Mouse (Mus musculus) neural tube, embryonic 15.5 days (tissue): Measurements from ENCODE around the gene Bet1l. TPM values are rescaled to one million over a fixed set of nuclear protein-coding genes. Genes with fewer than 3 reads are reported as not detected.

Source experiments
- ATAC-seq: fragments of 200-750 bp; cut with Nextera tagmentation; 2 replicates; pipeline ENCODE4 v1.8.0; 2017; ENCODE audit warnings: mild to moderate bottlenecking, moderate TSS enrichment, moderate library complexity; ENCODE audit not compliant: low FRiP score
- H3K27ac ChIP-seq: fragments of 300-500 bp; sonication (generic); replicated peaks from 2 replicates; pipeline ENCODE4 v1.5.1; 2015; ENCODE audit warnings: mild to moderate bottlenecking, inconsistent platforms
- H3K27me3 ChIP-seq: fragments of 300-500 bp; sonication (generic); replicated peaks from 2 replicates; pipeline ENCODE4 v1.6.1; 2015; ENCODE audit warnings: inconsistent platforms
- H3K36me3 ChIP-seq: fragments of 300-500 bp; sonication (generic); 2 replicates; pipeline ENCODE4 v1.6.1; 2015; ENCODE audit warnings: inconsistent platforms
- H3K4me1 ChIP-seq: fragments of 300-500 bp; sonication (generic); 2 replicates; pipeline ENCODE4 v1.6.1; 2015; ENCODE audit warnings: inconsistent platforms
- H3K4me2 ChIP-seq: fragments of 300-500 bp; sonication (generic); 2 replicates; pipeline ENCODE4 v1.6.1; 2015; ENCODE audit warnings: inconsistent platforms, mild to moderate bottlenecking, moderate library complexity
- H3K4me3 ChIP-seq: fragments of 300-500 bp; sonication (generic); replicated peaks from 2 replicates; pipeline ENCODE4 v1.5.1; 2015; ENCODE audit warnings: mild to moderate bottlenecking, inconsistent platforms
- H3K9ac ChIP-seq: fragments of 300-500 bp; sonication (generic); replicated peaks from 2 replicates; pipeline ENCODE4 v1.6.1; 2015; ENCODE audit warnings: mild to moderate bottlenecking, inconsistent platforms
- H3K9me3 ChIP-seq: fragments of 300-500 bp; sonication (generic); replicated peaks from 2 replicates; pipeline ENCODE4 v1.6.1; 2016; ENCODE audit warnings: inconsistent platforms
- WGBS: fragments of 180-500 bp; shearing (Covaris S2); methylation state at CpG from one replicate; pipeline ENCODE4 v1.1.7; 2015; ENCODE audit warnings: mixed read lengths; 5-methylcytosine and 5-hydroxymethylcytosine counted together
- polyA plus RNA-seq: library from polyadenylated mRNA; unstranded; fragments of >200 nt; fragmentation: Nextera tagmentation; extraction: Ambion mirVana; gene quantifications from 2 replicates; pipeline ENCODE4 v1.2.1, GENCODE M21; 2015

Bet1l gene
- polyA plus RNA-seq, 1 experiment from 2014 or later: 49.1 TPM

- Histone ChIP-seq H3K27ac (no peak overlapping the region), H3K9ac (no peak overlapping the region), H3K4me3 (no peak overlapping the region), H3K4me1 (peaks cover 13% of the 10 kb centered on the region), H3K27me3 (no peaks in the 10 kb centered on the region), H3K36me3 (0 out of 2 replicates have a peak, but pooled peaks cover 2% of the 10 kb centered on the region), H3K9me3 (no peaks in the 10 kb centered on the region), H3K4me2 (no peak overlapping the region)
- no peak for ATAC-seq
- 89% methylated on average over 4 of the region's 4 CpGs for WGBS
Observed at GRCm38 (mm10) chr7:140822731-140823130, 34.6 kb downstream of the Bet1l start.

DNA sequence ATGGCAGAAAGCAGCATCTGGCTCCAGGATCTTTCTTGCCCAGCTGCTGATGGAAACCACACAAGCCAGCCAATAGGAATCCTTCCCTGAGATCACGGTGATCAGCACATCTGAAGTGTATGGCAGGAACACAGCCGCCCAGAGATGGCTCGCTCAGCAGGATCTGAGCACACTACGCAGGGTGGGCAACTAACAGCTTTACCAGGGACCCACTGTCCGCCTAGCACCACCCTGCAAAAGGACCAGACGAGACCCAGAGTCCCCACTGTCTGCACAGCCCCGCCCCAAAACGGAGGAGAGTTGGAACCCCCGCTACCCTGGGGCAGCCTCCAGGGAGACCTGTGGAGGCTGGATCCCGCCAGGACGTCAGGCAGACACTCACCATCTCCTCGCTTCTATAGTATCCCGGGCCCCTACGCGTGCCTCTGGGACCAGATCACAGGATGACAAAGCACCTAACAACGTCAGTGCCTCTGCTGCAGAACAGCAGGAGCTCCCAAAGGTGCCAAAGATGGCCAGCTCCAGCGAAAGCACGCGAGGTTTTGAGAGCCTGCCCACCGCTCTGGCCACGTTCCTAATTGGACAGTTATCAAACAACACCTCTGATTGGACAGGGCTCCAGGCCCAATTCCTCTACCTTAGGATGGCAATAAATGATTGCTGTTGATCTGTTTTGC lies 35.6 kb downstream of the Bet1l start, which contains the start of gene Zfp941:
Gene Zfp941 (minus strand): TSS at position 526 of the 677 bp plus-strand sequence.
- Histone ChIP-seq H3K4me2 (peak within 1 kb of the TSS; percentile 61), H3K4me3 (peak within 1 kb of the TSS; percentile 66), H3K27me3 (no peaks in the 10 kb centered on the region), H3K9me3 (no peaks in the 10 kb centered on the region), H3K36me3 (peaks cover 6% of the 10 kb centered on the region; the same call in 1 of the 2 replicates), H3K27ac (peak within 1 kb of the TSS; percentile 93), H3K9ac (peak within 1 kb of the TSS; percentile 75), H3K4me1 (peaks cover 22% of the 10 kb centered on the region)
- 2% methylated on average over 21 of the region's 21 CpGs for WGBS
- peak; percentile 94 for ATAC-seq

DNA sequence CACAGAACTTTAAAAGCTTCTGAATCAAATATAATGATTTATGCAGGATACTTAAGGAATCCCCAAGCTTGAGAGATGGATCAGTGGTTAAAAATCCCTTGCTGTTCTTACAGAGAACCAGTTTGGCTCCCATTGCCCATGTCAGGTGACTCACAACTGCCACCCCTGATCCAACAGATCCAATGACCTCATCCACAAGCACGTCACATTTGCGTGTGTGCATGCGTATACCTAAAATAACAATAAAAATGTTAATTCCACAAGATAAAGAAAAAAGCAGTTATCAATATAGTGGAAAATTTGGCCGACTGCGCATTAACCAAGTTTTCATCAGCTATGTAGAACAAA lies 36.1 kb downstream of the Bet1l start:
- Histone ChIP-seq H3K9ac (peak overlapping the region; percentile 75), H3K4me1 (peaks cover 22% of the 10 kb centered on the region), H3K27ac (peak overlapping the region; percentile 93), H3K4me2 (peak overlapping the region; percentile 61), H3K9me3 (no peaks in the 10 kb centered on the region), H3K4me3 (peak overlapping the region; percentile 66), H3K27me3 (no peaks in the 10 kb centered on the region), H3K36me3 (peaks cover 6% of the 10 kb centered on the region; the same call in 1 of the 2 replicates)
- 27% methylated on average over 5 of the region's 5 CpGs for WGBS
- ATAC-seq: peak; percentile 62

DNA sequence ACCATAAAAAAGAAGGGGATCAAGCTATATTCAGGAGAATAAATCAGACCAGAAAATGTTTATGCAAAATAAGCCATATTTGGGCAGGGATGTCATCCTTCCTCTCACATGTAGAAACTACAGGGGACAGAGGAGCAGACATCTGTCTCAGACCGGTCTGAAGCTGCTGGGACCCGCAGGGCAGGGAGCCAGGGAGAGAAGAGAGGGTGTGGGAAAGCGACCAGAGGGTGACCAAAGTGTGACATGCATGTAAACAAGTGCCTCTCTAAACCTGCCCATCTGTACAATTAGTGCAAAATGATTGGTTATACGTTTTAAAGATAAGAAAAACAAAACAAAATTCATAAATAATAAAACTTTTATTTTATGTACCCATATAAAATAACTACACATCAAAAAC lies 37.2 kb downstream of the Bet1l start:
- Histone ChIP-seq H3K4me1 (peaks cover 22% of the 10 kb centered on the region), H3K27me3 (no peaks in the 10 kb centered on the region), H3K9ac (no peak overlapping the region), H3K4me3 (no peak overlapping the region), H3K36me3 (peaks cover 6% of the 10 kb centered on the region; the same call in 1 of the 2 replicates), H3K27ac (no peak overlapping the region), H3K9me3 (no peaks in the 10 kb centered on the region), H3K4me2 (peak overlapping the region; percentile 39)
- 60% methylated on average over 4 of the region's 4 CpGs for WGBS
- ATAC-seq: no peak

DNA sequence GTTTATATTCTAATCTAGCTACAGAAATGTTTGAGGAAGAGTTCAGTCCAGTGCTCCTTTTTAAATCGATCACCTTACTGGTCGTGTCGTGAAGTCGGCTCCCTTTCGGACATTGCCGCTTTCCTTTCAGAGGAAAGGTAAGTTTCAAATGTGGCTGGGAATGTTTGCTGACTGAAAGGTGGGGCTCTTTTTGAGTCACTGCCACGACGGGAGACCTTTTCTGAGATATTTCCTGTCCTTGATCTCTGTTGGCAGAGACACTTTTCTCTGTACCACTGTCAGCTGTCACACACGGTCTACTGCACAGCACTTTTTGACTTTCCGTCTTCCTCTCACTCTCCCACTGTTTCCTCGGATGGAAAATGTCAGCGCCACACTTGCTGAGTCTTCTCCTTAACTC lies 44.5 kb downstream of the Bet1l start:
- no peaks in the 10 kb centered on the region for H3K9me3 ChIP-seq
- ATAC-seq: no peak
- 92% methylated on average over 12 of the region's 12 CpGs for WGBS
- H3K36me3 ChIP-seq: peaks cover 38% of the 10 kb centered on the region
- H3K4me2 ChIP-seq: no peak overlapping the region
- H3K4me1 ChIP-seq: peaks cover 8% of the 10 kb centered on the region
- no peak overlapping the region for H3K9ac ChIP-seq
- no peak overlapping the region for H3K27ac ChIP-seq
- H3K27me3 ChIP-seq: no peaks in the 10 kb centered on the region
- no peak overlapping the region for H3K4me3 ChIP-seq

DNA sequence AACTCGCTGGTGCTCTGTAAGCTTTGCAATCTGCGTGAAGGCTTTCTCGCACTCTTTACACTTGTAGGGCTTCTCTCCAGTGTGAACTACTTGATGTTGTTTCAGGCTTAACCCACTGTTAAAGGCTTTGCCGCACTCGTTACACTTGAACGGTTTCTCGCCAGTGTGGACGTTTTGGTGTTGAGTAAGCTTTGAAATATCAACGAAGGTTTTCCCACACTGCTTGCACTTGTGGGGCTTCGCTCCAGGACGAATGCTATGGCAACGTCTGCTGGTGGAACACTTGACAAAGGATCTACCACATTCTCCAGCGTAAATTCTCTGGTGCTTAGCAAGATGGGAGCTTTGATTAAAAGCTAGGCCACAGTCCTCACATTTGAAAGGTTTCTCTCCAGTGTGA lies 45.7 kb downstream of the Bet1l start:
- H3K27ac ChIP-seq: peak overlapping the region; percentile 45; the same call in 1 of the 2 replicates
- no peak; the same call in 1 of the 2 replicates for ATAC-seq

GRCm38 (mm10) chr7:140810496-140810895 lies 46.9 kb downstream of the Bet1l start:
- no peak overlapping the region for H3K27ac ChIP-seq
- ATAC-seq: no peak
- peaks cover 47% of the 10 kb centered on the region for H3K36me3 ChIP-seq
- no peaks in the 10 kb centered on the region for H3K27me3 ChIP-seq
- H3K9ac ChIP-seq: no peak overlapping the region
- H3K4me3 ChIP-seq: no peak overlapping the region
- no peak overlapping the region for H3K4me2 ChIP-seq
- H3K9me3 ChIP-seq: no peaks in the 10 kb centered on the region
- no peaks in the 10 kb centered on the region for H3K4me1 ChIP-seq
- 96% methylated on average over 6 of the region's 6 CpGs for WGBS

More for the DNA sequence above, 45.7 kb downstream of the Bet1l start:
- H3K27me3 ChIP-seq: no peaks in the 10 kb centered on the region
- 82% methylated on average over 13 of the region's 13 CpGs for WGBS
- no peak overlapping the region for H3K9ac ChIP-seq
- H3K36me3 ChIP-seq: peaks cover 44% of the 10 kb centered on the region
- H3K4me3 ChIP-seq: no peak overlapping the region
- H3K4me2 ChIP-seq: no peak overlapping the region
- H3K9me3 ChIP-seq: no peaks in the 10 kb centered on the region
- H3K4me1 ChIP-seq: no peaks in the 10 kb centered on the region

GRCm38 (mm10) chr7:140805704-140806103 lies 51.7 kb downstream of the Bet1l start:
- no peak overlapping the region for H3K9ac ChIP-seq
- no peaks in the 10 kb centered on the region for H3K27me3 ChIP-seq
- ATAC-seq: no peak
- no peaks in the 10 kb centered on the region for H3K4me1 ChIP-seq
- no peak overlapping the region for H3K27ac ChIP-seq
- H3K4me3 ChIP-seq: no peak overlapping the region
- H3K9me3 ChIP-seq: no peaks in the 10 kb centered on the region
- 18% methylated on average over 1 of the region's 1 CpGs for WGBS
- peaks cover 21% of the 10 kb centered on the region for H3K36me3 ChIP-seq
- H3K4me2 ChIP-seq: no peak overlapping the region

Other genes starting within 250 kb of the Bet1l start
- not detected in 2 replicates for gene Olfr61, start 228.6 kb downstream of the Bet1l start, polyA plus RNA-seq
- gene Olfr53, start 211.1 kb downstream of the Bet1l start, polyA plus RNA-seq: not detected in 2 replicates
- 0.01 TPM in 2 replicates for gene Olfr539, start 197.6 kb downstream of the Bet1l start, polyA plus RNA-seq
- gene Olfr45, start 175.6 kb downstream of the Bet1l start, polyA plus RNA-seq: not detected in 2 replicates
- not detected in 2 replicates for gene Olfr541, start 160.3 kb downstream of the Bet1l start, polyA plus RNA-seq
- gene Cyp2e1, start 93.8 kb downstream of the Bet1l start, polyA plus RNA-seq: not detected in 2 replicates
- 0.47 and 0.73 TPM in 2 replicates for gene Syce1, start 69.7 kb downstream of the Bet1l start, polyA plus RNA-seq
- gene Zfp941, start 35.4 kb downstream of the Bet1l start, polyA plus RNA-seq: 29.4 and 33.1 TPM in 2 replicates
- gene Urah, start 22.6 kb downstream of the Bet1l start, polyA plus RNA-seq: 0.23 and 0.46 TPM in 2 replicates
- not detected in 2 replicates for gene Scgb1c1, start 12.0 kb downstream of the Bet1l start, polyA plus RNA-seq
- gene Odf3, start 9.8 kb downstream of the Bet1l start, polyA plus RNA-seq: not detected in 2 replicates
- gene Gm45785, start 1.2 kb downstream of the Bet1l start, polyA plus RNA-seq: not detected in 2 replicates
- 91.9 and 94.8 TPM in 2 replicates for gene Ric8a, start 620 bp downstream of the Bet1l start, polyA plus RNA-seq
- gene Psmd13, start 24.4 kb upstream of the Bet1l start, polyA plus RNA-seq: 253 and 254 TPM in 2 replicates
- 61.9 and 67.8 TPM in 2 replicates for gene Sirt3, start 24.7 kb upstream of the Bet1l start, polyA plus RNA-seq
- gene Cox8b, start 42.9 kb upstream of the Bet1l start, polyA plus RNA-seq: 1.5 and 4.8 TPM in 2 replicates
- gene Nlrp6, start 63.3 kb upstream of the Bet1l start, polyA plus RNA-seq: 0.67 and 5.6 TPM in 2 replicates
- 6.3 and 10.2 TPM in 2 replicates for gene Pgghg, start 83.8 kb upstream of the Bet1l start, polyA plus RNA-seq
- gene Ifitm5, start 92.7 kb upstream of the Bet1l start, polyA plus RNA-seq: 3.0 and 4.5 TPM in 2 replicates
- not detected in 2 replicates for gene Gm45717, start 98.4 kb upstream of the Bet1l start, polyA plus RNA-seq
- 197 and 409 TPM in 2 replicates for gene Ifitm2, start 98.4 kb upstream of the Bet1l start, polyA plus RNA-seq
- 20.6 and 115 TPM in 2 replicates for gene Ifitm1, start 109.6 kb upstream of the Bet1l start, polyA plus RNA-seq
- gene Ifitm3, start 153.2 kb upstream of the Bet1l start, polyA plus RNA-seq: 50.1 and 243 TPM in 2 replicates
- gene Ifitm6, start 160.3 kb upstream of the Bet1l start, polyA plus RNA-seq: 1.7 and 1.8 TPM in 2 replicates
- not detected in 2 replicates for gene Gm17387, start 171.6 kb upstream of the Bet1l start, polyA plus RNA-seq
- gene B4galnt4, start 203.5 kb upstream of the Bet1l start, polyA plus RNA-seq: 39.3 and 51.2 TPM in 2 replicates
- gene Pkp3, start 220.6 kb upstream of the Bet1l start, polyA plus RNA-seq: 0.18 and 8.4 TPM in 2 replicates
- 3.3 and 7.8 TPM in 2 replicates for gene Sigirr, start 243.0 kb upstream of the Bet1l start, polyA plus RNA-seq